Mouse (Mus musculus) left cerebral cortex, postnatal 25 days (tissue): ENCODE data around the gene Magix. TPM values are rescaled to one million over a fixed set of nuclear protein-coding genes. Genes with fewer than 3 reads are reported as not detected.

Experiments used
- DNase-seq, 2 experiments: peaks; one replicate each; pipeline ENCODE4 v3.0.0; 2022; ENCODE audit warnings: low spot score in 2 of 2, mixed read lengths in 1 of 2
- intact Hi-C: fragments of 180-260 bp; cut with DNase I; formaldehyde crosslinking; loops from one replicate; pipeline ENCODE4 v1.15.1; 2025
- total RNA-seq, 2 experiments: library from RNA; stranded (reverse); gene quantifications; 2 replicates each; pipeline ENCODE4 v1.2.3; 2021

Gene Magix
- total RNA-seq, 2 experiments from 2014 or later, result 0.41 to 0.57 TPM

DNA sequence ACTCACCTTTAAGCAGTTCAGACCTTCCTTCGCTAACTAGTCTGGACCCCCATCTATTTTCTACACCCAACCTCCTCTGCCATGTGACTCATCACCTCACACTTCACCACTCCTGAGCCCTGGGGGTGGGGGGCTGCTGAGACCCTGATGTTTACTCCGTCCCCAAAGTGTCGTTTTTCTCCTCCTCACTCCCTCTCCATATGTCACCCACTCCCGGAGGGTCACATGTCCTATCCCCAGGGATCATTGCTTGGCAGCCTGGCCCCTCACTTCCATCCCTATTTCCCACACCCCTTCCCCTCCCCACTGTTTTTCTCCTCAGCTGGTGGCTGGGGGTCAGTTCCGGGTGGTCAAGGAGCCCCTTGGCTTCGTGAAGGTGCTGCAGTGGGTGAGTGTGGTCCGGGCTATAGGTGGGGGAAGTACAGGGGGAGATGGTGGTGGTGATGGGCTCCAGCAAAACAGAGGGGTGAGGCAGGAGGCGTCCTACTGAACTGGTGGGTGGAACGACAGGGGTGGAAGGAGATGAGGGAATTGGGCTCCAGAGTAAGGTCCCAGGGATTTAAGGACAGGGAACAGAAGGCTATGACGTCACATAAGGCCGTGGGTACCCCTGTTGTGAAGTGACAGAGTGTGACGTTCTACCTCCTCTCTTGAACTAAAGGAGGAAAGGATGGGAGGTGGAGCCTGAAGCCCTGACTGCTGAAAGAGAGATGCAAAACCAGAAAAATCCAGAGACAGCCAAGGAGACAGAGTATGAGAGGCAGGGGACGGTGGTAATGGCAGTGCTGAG, 41.3 kb downstream of the Magix start:
- peak in 1 of 2 experiments; percentile 63 for DNase-seq
- intact Hi-C loops, result loop anchor here (2.0 to 5.0 kb wide), 2 partner anchors 65 to 217 kb away; partner anchors contain the start of gene Ppp1r3f

GRCm38 (mm10) chrX:7638401-7639091, 42.5 kb downstream of the Magix start, which contains the start of gene Syp:
Syp (plus strand) TSS chrX:7638471.
- intact Hi-C loops, result loop anchor here (2.0 to 5.0 kb wide), 2 partner anchors 64 to 216 kb away; partner anchors contain the start of gene Ppp1r3f
- peak; percentile 85 to 92 for DNase-seq

GRCm38 (mm10) chrX:7635101-7635500, 46.0 kb downstream of the Magix start:
- intact Hi-C loops, result loop anchor here (2.0 to 5.0 kb wide), 2 partner anchors 24 to 213 kb away; no protein-coding TSS in a partner anchor
- peak; percentile 50 to 90 for DNase-seq

GRCm38 (mm10) chrX:7632560-7632959, 48.5 kb downstream of the Magix start:
- intact Hi-C loops, result no loop called here
- no peak for DNase-seq

Other genes starting within 250 kb of the Magix start
- gene Foxp3, start 107.6 kb downstream of the Magix start, total RNA-seq, result not detected
- gene Ppp1r3f, start 107.0 kb downstream of the Magix start, total RNA-seq, result 10 to 100 TPM; 21.1 to 25.0 TPM
- gene Ccdc22, start 75.7 kb downstream of the Magix start, total RNA-seq, result 10 to 100 TPM; 30.6 to 31.3 TPM
- gene Cacna1f, start 74.2 kb downstream of the Magix start, total RNA-seq, result not detected
- gene Syp, start 42.8 kb downstream of the Magix start, total RNA-seq, result 1,000 to 10,000 TPM; 2,020 to 2,211 TPM
- 1 to 10 TPM in 1 of 2 experiments, under 1 TPM in 1; 0.76 to 2.0 TPM for gene Prickle3, start 24.0 kb downstream of the Magix start, total RNA-seq
- gene Plp2, start 9.9 kb downstream of the Magix start, total RNA-seq, result 1 to 10 TPM; 5.9 to 7.7 TPM
- 10 to 100 TPM; 33.2 to 34.0 TPM for gene Gpkow, start 15.9 kb upstream of the Magix start, total RNA-seq
- 10 to 100 TPM; 57.6 to 61.6 TPM for gene Wdr45, start 33.1 kb upstream of the Magix start, total RNA-seq
- not detected for gene Gm45208, start 41.0 kb upstream of the Magix start, total RNA-seq
- gene Praf2, start 47.2 kb upstream of the Magix start, total RNA-seq, result 100 to 1,000 TPM in 1 of 2 experiments, 10 to 100 TPM in 1; 99.9 to 103 TPM
- gene Ccdc120, start 69.7 kb upstream of the Magix start, total RNA-seq, result 10 to 100 TPM; 19.5 to 22.1 TPM
- 10 to 100 TPM; 29.9 to 36.0 TPM for gene Tfe3, start 81.3 kb upstream of the Magix start, total RNA-seq
- 100 to 1,000 TPM in 1 of 2 experiments, 10 to 100 TPM in 1; 99.6 to 105 TPM for gene Gripap1, start 108.5 kb upstream of the Magix start, total RNA-seq
- gene Kcnd1, start 141.0 kb upstream of the Magix start, total RNA-seq, result 1 to 10 TPM; 7.0 to 8.9 TPM
- 10 to 100 TPM; 74.8 to 83.2 TPM for gene Otud5, start 160.1 kb upstream of the Magix start, total RNA-seq
- gene Pim2, start 197.0 kb upstream of the Magix start, total RNA-seq, result 10 to 100 TPM; 55.3 to 57.3 TPM
- 10 to 100 TPM; 46.6 to 47.4 TPM for gene Slc35a2, start 202.8 kb upstream of the Magix start, total RNA-seq
- 10 to 100 TPM; 77.7 to 86.6 TPM for gene Pqbp1, start 218.0 kb upstream of the Magix start, total RNA-seq
- gene Timm17b, start 218.1 kb upstream of the Magix start, total RNA-seq, result 10 to 100 TPM; 19.1 to 21.7 TPM
- not detected for gene Gm10491, start 226.6 kb upstream of the Magix start, total RNA-seq
- gene Gm10490, start 228.3 kb upstream of the Magix start, total RNA-seq, result not detected
- gene Pcsk1n, start 238.6 kb upstream of the Magix start, total RNA-seq, result 100 to 1,000 TPM; 397 to 420 TPM
- gene Eras, start 247.4 kb upstream of the Magix start, total RNA-seq, result not detected